Mouse (Mus musculus) stomach, embryonic 15.5 days (tissue): Measurements from ENCODE around the gene Mill2. TPM values are rescaled to one million over a fixed set of nuclear protein-coding genes. Genes with fewer than 3 reads are reported as not detected.

ENCODE experiments used
- ATAC-seq: fragments of 200-750 bp; cut with Nextera tagmentation; 2 replicates; pipeline ENCODE4 v1.8.0; 2017; ENCODE audit warnings: low read depth, moderate number of reproducible peaks, moderate TSS enrichment; ENCODE audit not compliant: insufficient read depth, low FRiP score
- H3K27ac ChIP-seq: fragments of 300-500 bp; sonication (generic); 2 replicates; pipeline ENCODE4 v1.5.1; 2015; ENCODE audit warnings: mild to moderate bottlenecking, inconsistent platforms
- H3K27me3 ChIP-seq: fragments of 300-500 bp; sonication (generic); replicated peaks from 2 replicates; pipeline ENCODE4 v1.6.1; 2015; ENCODE audit warnings: inconsistent platforms
- H3K36me3 ChIP-seq: fragments of 300-500 bp; sonication (generic); 2 replicates; pipeline ENCODE4 v1.6.1; 2015; ENCODE audit warnings: inconsistent platforms
- H3K4me1 ChIP-seq: fragments of 300-500 bp; sonication (generic); 2 replicates; pipeline ENCODE4 v1.6.1; 2015; ENCODE audit warnings: inconsistent platforms
- H3K4me2 ChIP-seq: fragments of 300-500 bp; sonication (generic); 2 replicates; pipeline ENCODE4 v1.6.1; 2015; ENCODE audit warnings: mild to moderate bottlenecking, inconsistent platforms
- H3K4me3 ChIP-seq: fragments of 300-500 bp; sonication (generic); replicated peaks from 2 replicates; pipeline ENCODE4 v1.5.1; 2015; ENCODE audit warnings: inconsistent platforms
- H3K9ac ChIP-seq: fragments of 300-500 bp; sonication (generic); 2 replicates; pipeline ENCODE4 v1.6.1; 2015; ENCODE audit warnings: inconsistent platforms
- H3K9me3 ChIP-seq: fragments of 300-500 bp; sonication (generic); 2 replicates; pipeline ENCODE4 v1.6.1; 2016; ENCODE audit warnings: inconsistent platforms
- WGBS: fragments of 180-500 bp; shearing (Covaris S2); methylation state at CpG from one replicate; pipeline ENCODE4 v1.1.7; 2015; 5-methylcytosine and 5-hydroxymethylcytosine counted together
- polyA plus RNA-seq: library from polyadenylated mRNA; unstranded; fragments of >200 nt; fragmentation: Nextera tagmentation; extraction: Ambion mirVana; gene quantifications from 2 replicates; pipeline ENCODE4 v1.2.1, GENCODE M21; 2015

The Mill2 gene
- polyA plus RNA-seq, 1 experiment from 2014 or later: 1.2 TPM

DNA sequence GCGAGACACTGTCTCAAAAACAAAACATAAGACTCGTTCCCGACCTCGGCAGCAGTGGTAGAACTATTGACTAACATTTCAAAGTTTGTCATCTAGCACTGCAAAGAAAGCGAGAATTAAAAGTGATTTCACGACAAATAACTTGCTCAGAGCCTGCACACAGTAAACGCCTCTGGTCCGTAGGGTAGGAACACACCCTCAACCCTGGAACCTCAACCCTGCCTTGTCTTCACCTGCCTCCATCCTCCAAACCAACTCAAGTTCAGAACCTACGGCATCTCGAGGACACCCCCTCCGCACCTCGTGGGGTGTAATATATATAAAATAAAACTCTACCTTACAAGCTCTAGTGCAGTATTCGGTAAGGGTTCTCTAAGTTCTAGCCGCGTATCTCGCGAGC is 70.0 kb downstream of the Mill2 start:
- H3K36me3 ChIP-seq: no peaks in the 10 kb centered on the region
- H3K4me2 ChIP-seq: peak overlapping the region; percentile 65
- ATAC-seq: peak; percentile 6; the same call in 1 of the 2 replicates
- no peak overlapping the region for H3K27ac ChIP-seq
- no peaks in the 10 kb centered on the region for H3K27me3 ChIP-seq
- peak overlapping the region; percentile 67 for H3K4me3 ChIP-seq
- peak overlapping the region; percentile 51 for H3K9ac ChIP-seq
- 3% methylated on average over 17 of the region's 17 CpGs for WGBS
- peaks cover 16% of the 10 kb centered on the region for H3K4me1 ChIP-seq
- H3K9me3 ChIP-seq: no peaks in the 10 kb centered on the region

- peak; percentile 99 for ATAC-seq
- Histone ChIP-seq H3K36me3 (no peaks in the 10 kb centered on the region), H3K4me3 (peak within 1 kb of the TSS; percentile 67), H3K4me1 (peaks cover 16% of the 10 kb centered on the region), H3K9me3 (no peaks in the 10 kb centered on the region), H3K27ac (no peak within 1 kb of the TSS), H3K9ac (peak within 1 kb of the TSS; percentile 51), H3K27me3 (no peaks in the 10 kb centered on the region), H3K4me2 (peak within 1 kb of the TSS; percentile 71)
- WGBS: under 1% methylated on average over 33 of the region's 33 CpGs
These were observed 70.6 kb downstream of the Mill2 start, which contains the start of gene Ccdc61 for GRCm38 (mm10) chr7:18910241-18910831. TSS of gene Ccdc61 (minus strand) at chr7:18910415.

Other genes starting within 250 kb of the Mill2 start
- not detected in 2 replicates for gene Psg23, start 223.5 kb upstream of the Mill2 start, polyA plus RNA-seq
- gene Psg21, start 183.2 kb upstream of the Mill2 start, polyA plus RNA-seq: not detected in 2 replicates
- not detected in 2 replicates for gene Psg20, start 153.8 kb upstream of the Mill2 start, polyA plus RNA-seq
- not detected in 2 replicates for gene Psg22, start 121.9 kb upstream of the Mill2 start, polyA plus RNA-seq
- not detected in 2 replicates for gene Psg19, start 41.4 kb upstream of the Mill2 start, polyA plus RNA-seq
- 0.08 and 0.19 TPM in 2 replicates for gene Psg17, start 18.4 kb upstream of the Mill2 start, polyA plus RNA-seq
- gene Pglyrp1, start 31.4 kb downstream of the Mill2 start, polyA plus RNA-seq: 58.2 and 79.2 TPM in 2 replicates
- gene Ccdc61, start 70.4 kb downstream of the Mill2 start, polyA plus RNA-seq: 26.1 and 29.2 TPM in 2 replicates
- 0.63 TPM in 2 replicates for gene Nova2, start 85.9 kb downstream of the Mill2 start, polyA plus RNA-seq
- not detected in 2 replicates for gene Nanos2, start 147.4 kb downstream of the Mill2 start, polyA plus RNA-seq
- gene Mypop, start 151.3 kb downstream of the Mill2 start, polyA plus RNA-seq: 2.8 and 3.7 TPM in 2 replicates
- 23.5 and 28.0 TPM in 2 replicates for gene Irf2bp1, start 164.1 kb downstream of the Mill2 start, polyA plus RNA-seq
- 30.2 and 32.7 TPM in 2 replicates for gene Foxa3, start 183.6 kb downstream of the Mill2 start, polyA plus RNA-seq
- gene Sympk, start 184.4 kb downstream of the Mill2 start, polyA plus RNA-seq: 28.1 and 32.3 TPM in 2 replicates
- not detected in 2 replicates for gene Rsph6a, start 214.7 kb downstream of the Mill2 start, polyA plus RNA-seq
- 13.7 and 15.1 TPM in 2 replicates for gene Dmwd, start 236.3 kb downstream of the Mill2 start, polyA plus RNA-seq
- gene Dmpk, start 243.9 kb downstream of the Mill2 start, polyA plus RNA-seq: 73.9 and 77.2 TPM in 2 replicates